Mouse (Mus musculus) neural tube, embryonic 13.5 days (tissue): ENCODE results near the gene Got1. TPM values are rescaled to one million over a fixed set of nuclear protein-coding genes. Genes with fewer than 3 reads are reported as not detected.

ENCODE experiments used
- ATAC-seq: fragments of 200-750 bp; cut with Nextera tagmentation; 2 replicates; pipeline ENCODE4 v1.8.0; 2017; ENCODE audit warnings: low read depth, mild to moderate bottlenecking, moderate TSS enrichment, moderate library complexity
- H3K27ac ChIP-seq: fragments of 300-500 bp; sonication (generic); replicated peaks from 2 replicates; pipeline ENCODE4 v1.5.1; 2015; ENCODE audit warnings: moderate library complexity, mild to moderate bottlenecking, inconsistent platforms
- H3K27me3 ChIP-seq: fragments of 300-500 bp; sonication (generic); 2 replicates; pipeline ENCODE4 v1.6.1; 2015; ENCODE audit warnings: mild to moderate bottlenecking, inconsistent platforms
- H3K36me3 ChIP-seq: fragments of 300-500 bp; sonication (generic); 2 replicates; pipeline ENCODE4 v1.6.1; 2015; ENCODE audit warnings: mild to moderate bottlenecking, inconsistent platforms
- H3K4me1 ChIP-seq: fragments of 300-500 bp; sonication (generic); replicated peaks from 2 replicates; pipeline ENCODE4 v1.6.1; 2015; ENCODE audit warnings: inconsistent platforms
- H3K4me2 ChIP-seq: fragments of 300-500 bp; sonication (generic); 2 replicates; pipeline ENCODE4 v1.6.1; 2015; ENCODE audit warnings: inconsistent platforms, mild to moderate bottlenecking, moderate library complexity
- H3K4me3 ChIP-seq: fragments of 300-500 bp; sonication (generic); 2 replicates; pipeline ENCODE4 v1.5.1; 2015; ENCODE audit warnings: mild to moderate bottlenecking, inconsistent platforms
- H3K9ac ChIP-seq: fragments of 300-500 bp; sonication (generic); 2 replicates; pipeline ENCODE4 v1.6.1; 2015; ENCODE audit warnings: moderate library complexity, mild to moderate bottlenecking, inconsistent platforms
- H3K9me3 ChIP-seq: fragments of 300-500 bp; sonication (generic); 2 replicates; pipeline ENCODE4 v1.6.1; 2016; ENCODE audit warnings: inconsistent platforms
- WGBS: fragments of 180-500 bp; shearing (Covaris S2); methylation state at CpG from one replicate; pipeline ENCODE4 v1.1.7; 2015; 5-methylcytosine and 5-hydroxymethylcytosine counted together
- polyA plus RNA-seq: library from polyadenylated mRNA; unstranded; fragments of >200 nt; fragmentation: Nextera tagmentation; extraction: Ambion mirVana; gene quantifications from 2 replicates; pipeline ENCODE4 v1.2.1, GENCODE M21; 2015

Got1 gene
- polyA plus RNA-seq, 1 experiment from 2014 or later, result 83.5 TPM

- H3K9me3 ChIP-seq, result no peaks in the 10 kb centered on the region
- 0 out of 2 replicates have a peak, but pooled peaks cover 2% of the 10 kb centered on the region for H3K27me3 ChIP-seq
- no peak overlapping the region for H3K27ac ChIP-seq
- H3K4me1 ChIP-seq, result 0 out of 2 replicates have a peak, but pooled peaks cover 3% of the 10 kb centered on the region
- no peak overlapping the region for H3K4me3 ChIP-seq
- WGBS, result 97% methylated on average over 3 of the region's 3 CpGs
- H3K9ac ChIP-seq, result no peak overlapping the region
- no peak overlapping the region for H3K4me2 ChIP-seq
- ATAC-seq, result no peak
- H3K36me3 ChIP-seq, result no peaks in the 10 kb centered on the region
Measured at GRCm38 (mm10) chr19:43535372-43535771, 11.0 kb upstream of the Got1 start.

GRCm38 (mm10) chr19:43530921-43531320, 6.5 kb upstream of the Got1 start:
- Histone ChIP-seq H3K9ac (no peak overlapping the region), H3K27ac (no peak overlapping the region), H3K9me3 (no peaks in the 10 kb centered on the region), H3K4me1 (0 out of 2 replicates have a peak, but pooled peaks cover 3% of the 10 kb centered on the region), H3K4me3 (no peak overlapping the region), H3K36me3 (no peaks in the 10 kb centered on the region), H3K27me3 (0 out of 2 replicates have a peak, but pooled peaks cover 2% of the 10 kb centered on the region), H3K4me2 (peak overlapping the region; percentile 6; the same call in 1 of the 2 replicates)
- ATAC-seq, result no peak
- WGBS, result 29% methylated on average over 12 of the region's 12 CpGs

GRCm38 (mm10) chr19:43530197-43530770, 5.9 kb upstream of the Got1 start:
- WGBS, result 2% methylated on average over 13 of the region's 13 CpGs
- peak; percentile 83 for ATAC-seq
- Histone ChIP-seq H3K36me3 (no peaks in the 10 kb centered on the region), H3K9ac (no peak overlapping the region), H3K4me1 (peaks cover 8% of the 10 kb centered on the region), H3K4me2 (peak overlapping the region; percentile 54), H3K27me3 (0 out of 2 replicates have a peak, but pooled peaks cover 2% of the 10 kb centered on the region), H3K4me3 (peak overlapping the region; percentile 14; the same call in 1 of the 2 replicates), H3K27ac (no peak overlapping the region), H3K9me3 (no peaks in the 10 kb centered on the region)

- no peaks in the 10 kb centered on the region for H3K9me3 ChIP-seq
- no peak overlapping the region for H3K9ac ChIP-seq
- 0 out of 2 replicates have a peak, but pooled peaks cover 2% of the 10 kb centered on the region for H3K27me3 ChIP-seq
- no peaks in the 10 kb centered on the region for H3K36me3 ChIP-seq
- H3K4me3 ChIP-seq, result no peak overlapping the region
- no peak for ATAC-seq
- H3K4me1 ChIP-seq, result peaks cover 23% of the 10 kb centered on the region
- WGBS, result 87% methylated on average over 8 of the region's 8 CpGs
- H3K27ac ChIP-seq, result no peak overlapping the region
- H3K4me2 ChIP-seq, result no peak overlapping the region
Measured at GRCm38 (mm10) chr19:43528056-43528587, 3.7 kb upstream of the Got1 start.

GRCm38 (mm10) chr19:43527131-43527530, 2.7 kb upstream of the Got1 start:
- Histone ChIP-seq H3K9ac (no peak overlapping the region), H3K27me3 (0 out of 2 replicates have a peak, but pooled peaks cover 2% of the 10 kb centered on the region), H3K4me1 (peaks cover 33% of the 10 kb centered on the region), H3K4me3 (no peak overlapping the region), H3K9me3 (no peaks in the 10 kb centered on the region), H3K4me2 (no peak overlapping the region), H3K27ac (no peak overlapping the region), H3K36me3 (no peaks in the 10 kb centered on the region)
- ATAC-seq, result no peak
- WGBS, result 14% methylated on average over 11 of the region's 11 CpGs

- H3K4me2 ChIP-seq, result no peak overlapping the region
- ATAC-seq, result no peak
- no peaks in the 10 kb centered on the region for H3K27me3 ChIP-seq
- 91% methylated on average over 9 of the region's 9 CpGs for WGBS
- no peak overlapping the region for H3K4me3 ChIP-seq
- H3K27ac ChIP-seq, result no peak overlapping the region
- no peaks in the 10 kb centered on the region for H3K9me3 ChIP-seq
- H3K9ac ChIP-seq, result no peak overlapping the region
- H3K36me3 ChIP-seq, result no peaks in the 10 kb centered on the region
- peaks cover 42% of the 10 kb centered on the region for H3K4me1 ChIP-seq
Measured at GRCm38 (mm10) chr19:43526025-43526424, 1.6 kb upstream of the Got1 start.

- Histone ChIP-seq H3K4me2 (peak overlapping the region; percentile 81), H3K9me3 (no peaks in the 10 kb centered on the region), H3K27me3 (no peaks in the 10 kb centered on the region), H3K27ac (no peak overlapping the region), H3K4me3 (peak overlapping the region; percentile 72), H3K9ac (peak overlapping the region; percentile 81), H3K4me1 (peaks cover 45% of the 10 kb centered on the region), H3K36me3 (no peaks in the 10 kb centered on the region)
- 88% methylated on average over 7 of the region's 7 CpGs for WGBS
- no peak for ATAC-seq
Measured at GRCm38 (mm10) chr19:43525566-43525965, 1.2 kb upstream of the Got1 start.

GRCm38 (mm10) chr19:43525104-43525482, 688 bp upstream of the Got1 start:
- WGBS, result 26% methylated on average over 10 of the region's 10 CpGs
- Histone ChIP-seq H3K4me1 (peaks cover 48% of the 10 kb centered on the region), H3K9ac (peak overlapping the region; percentile 81), H3K9me3 (no peaks in the 10 kb centered on the region), H3K4me3 (peak overlapping the region; percentile 72), H3K27ac (peak overlapping the region; percentile 85), H3K4me2 (peak overlapping the region; percentile 81), H3K27me3 (no peaks in the 10 kb centered on the region), H3K36me3 (no peaks in the 10 kb centered on the region)
- ATAC-seq, result peak; percentile 34

GRCm38 (mm10) chr19:43523551-43523950, 854 bp downstream of the Got1 start:
- peak overlapping the region; percentile 81 for H3K4me2 ChIP-seq
- no peaks in the 10 kb centered on the region for H3K27me3 ChIP-seq
- peak overlapping the region; percentile 72 for H3K4me3 ChIP-seq
- H3K4me1 ChIP-seq, result peaks cover 48% of the 10 kb centered on the region
- no peak for ATAC-seq
- 9% methylated on average over 12 of the region's 12 CpGs for WGBS
- no peaks in the 10 kb centered on the region for H3K36me3 ChIP-seq
- H3K27ac ChIP-seq, result peak overlapping the region; percentile 80; the same call in 1 of the 2 replicates
- peak overlapping the region; percentile 75 for H3K9ac ChIP-seq
- no peaks in the 10 kb centered on the region for H3K9me3 ChIP-seq

- Histone ChIP-seq H3K9me3 (no peaks in the 10 kb centered on the region), H3K4me1 (peaks cover 55% of the 10 kb centered on the region), H3K4me2 (peak overlapping the region; percentile 81), H3K27ac (peak overlapping the region; percentile 24; the same call in 1 of the 2 replicates), H3K27me3 (no peaks in the 10 kb centered on the region), H3K9ac (peak overlapping the region; percentile 32; the same call in 1 of the 2 replicates), H3K4me3 (no peak overlapping the region), H3K36me3 (no peaks in the 10 kb centered on the region)
- WGBS, result 82% methylated on average over 9 of the region's 9 CpGs
- no peak for ATAC-seq
Measured at GRCm38 (mm10) chr19:43521996-43522395, 2.4 kb downstream of the Got1 start.

- Histone ChIP-seq H3K36me3 (no peaks in the 10 kb centered on the region), H3K9ac (peak overlapping the region; percentile 34; the same call in 1 of the 2 replicates), H3K4me1 (peaks cover 55% of the 10 kb centered on the region), H3K27me3 (no peaks in the 10 kb centered on the region), H3K9me3 (no peaks in the 10 kb centered on the region), H3K4me2 (peak overlapping the region; percentile 81), H3K27ac (no peak overlapping the region), H3K4me3 (no peak overlapping the region)
- no peak for ATAC-seq
- WGBS, result 36% methylated on average over 8 of the region's 8 CpGs
Measured at GRCm38 (mm10) chr19:43521362-43521761, 3.0 kb downstream of the Got1 start.

GRCm38 (mm10) chr19:43520402-43520801, 4.0 kb downstream of the Got1 start:
- WGBS, result 83% methylated on average over 10 of the region's 10 CpGs
- H3K27ac ChIP-seq, result no peak overlapping the region
- H3K4me3 ChIP-seq, result no peak overlapping the region
- H3K9ac ChIP-seq, result 0 out of 2 replicates have a peak overlapping the region, but pooled peaks have one; percentile 18
- H3K4me1 ChIP-seq, result peaks cover 52% of the 10 kb centered on the region
- no peak overlapping the region for H3K4me2 ChIP-seq
- no peak for ATAC-seq
- H3K9me3 ChIP-seq, result no peaks in the 10 kb centered on the region
- H3K27me3 ChIP-seq, result no peaks in the 10 kb centered on the region
- peaks cover 4% of the 10 kb centered on the region; the same call in 1 of the 2 replicates for H3K36me3 ChIP-seq
